Mouse (Mus musculus): ENCODE measurements around the gene Nhej1.

Nhej1 gene

GRCm38 (mm10) chr1:75128641-75129040 lies 3.6 kb upstream of the Nhej1 start:
- DNase-seq (ENCODE audit: low spot score in 2 of 2), result no peak

- DNase-seq (ENCODE audit: low spot score in 2 of 2), result peak in 1 of 2 experiments; percentile 58
These were observed 418 bp upstream of the Nhej1 start for GRCm38 (mm10) chr1:75125418-75125817.

- DNase-seq (ENCODE audit: low spot score in 2 of 2), result peak in 1 of 2 experiments; percentile 60
These were observed 2.8 kb downstream of the Nhej1 start for GRCm38 (mm10) chr1:75122211-75122610.

- DNase-seq (ENCODE audit: low spot score in 2 of 2), result no peak
These were observed 72.9 kb downstream of the Nhej1 start for GRCm38 (mm10) chr1:75052091-75052490.

- no peak for DNase-seq (ENCODE audit: low spot score in 2 of 2)
These were observed 73.6 kb downstream of the Nhej1 start for GRCm38 (mm10) chr1:75051428-75051827.

- no peak for DNase-seq (ENCODE audit: low spot score in 2 of 2)
These were observed 76.4 kb downstream of the Nhej1 start for GRCm38 (mm10) chr1:75048571-75048970.

DNA sequence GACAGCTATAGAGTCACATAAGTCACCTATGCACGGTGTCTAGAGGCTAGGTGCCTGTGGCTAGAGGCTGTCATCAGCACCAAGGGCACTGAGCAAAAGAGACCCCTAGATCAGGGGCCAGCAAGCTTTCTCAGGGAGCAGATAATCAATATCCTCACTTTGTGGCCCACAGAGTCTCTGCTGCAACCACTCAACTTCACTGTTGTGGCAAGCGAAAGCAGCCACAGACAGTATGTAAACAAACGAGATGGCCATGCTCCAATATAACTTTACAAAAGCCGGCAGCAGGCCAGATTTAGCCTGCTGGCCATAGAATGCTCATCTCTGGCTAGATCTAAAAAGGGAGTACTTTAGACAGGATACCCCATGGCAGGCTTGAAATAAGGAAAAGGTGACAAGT lies 77.0 kb downstream of the Nhej1 start:
- DNase-seq (ENCODE audit: low spot score in 2 of 2), result no peak

- DNase-seq (ENCODE audit: low spot score in 2 of 2), result no peak
These were observed 84.6 kb downstream of the Nhej1 start for GRCm38 (mm10) chr1:75040429-75040828.

DNA sequence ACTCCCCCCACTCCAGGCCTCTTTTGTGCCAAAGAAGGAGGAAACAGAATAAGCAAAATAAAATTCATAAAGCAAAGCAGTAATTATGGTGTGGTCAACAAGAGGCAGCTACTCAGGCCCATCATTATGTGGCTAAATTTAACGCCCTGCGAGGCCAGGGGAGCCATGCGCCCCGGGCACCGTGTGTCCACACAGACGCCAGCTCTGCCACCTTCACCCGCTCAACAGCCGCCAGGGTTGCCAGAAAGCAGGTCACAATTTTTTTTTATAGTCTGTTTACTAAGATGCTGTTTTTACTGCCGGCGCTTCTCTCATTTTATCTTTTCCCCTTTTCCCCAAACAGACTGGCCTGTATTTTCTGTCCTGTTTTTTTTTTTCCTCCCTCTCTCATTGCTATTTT lies 93.0 kb downstream of the Nhej1 start:
- no peak for DNase-seq (ENCODE audit: low spot score in 2 of 2)

DNA sequence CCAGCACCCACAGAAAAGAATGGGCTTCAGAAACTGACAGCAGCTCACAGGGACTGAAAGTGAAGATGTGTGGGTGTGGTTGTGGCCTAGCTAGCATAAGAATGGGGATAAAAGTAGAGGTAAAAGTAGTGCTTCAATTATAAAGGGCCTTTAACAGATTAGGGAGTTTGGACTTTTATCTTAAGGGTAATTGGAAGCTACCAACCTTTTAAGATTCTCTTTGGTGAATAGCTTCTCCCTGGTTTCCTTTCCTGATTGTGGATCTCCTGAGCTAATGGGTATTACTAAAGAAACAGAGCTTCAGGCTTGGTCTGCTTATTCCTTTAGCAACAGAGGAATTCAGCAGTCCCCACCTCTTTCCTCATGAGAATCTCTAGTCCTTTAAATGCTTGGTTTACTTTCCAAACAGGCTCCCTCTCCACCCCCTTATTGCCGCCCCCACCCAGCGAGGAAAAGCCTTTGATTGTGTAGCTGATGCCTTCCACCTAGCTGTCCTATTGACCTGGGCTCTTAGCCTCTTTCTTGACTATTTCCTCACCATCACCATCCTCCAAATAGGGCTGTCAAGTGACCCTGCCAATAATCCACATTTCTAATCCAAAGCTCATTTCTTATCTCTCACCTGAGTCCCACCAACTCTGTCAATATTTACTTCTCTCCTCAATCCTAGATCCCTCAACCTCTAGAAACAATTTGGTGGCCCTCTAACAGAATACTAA lies 97.8 kb downstream of the Nhej1 start:
- DNase-seq (ENCODE audit: low spot score in 2 of 2), result no peak

DNA sequence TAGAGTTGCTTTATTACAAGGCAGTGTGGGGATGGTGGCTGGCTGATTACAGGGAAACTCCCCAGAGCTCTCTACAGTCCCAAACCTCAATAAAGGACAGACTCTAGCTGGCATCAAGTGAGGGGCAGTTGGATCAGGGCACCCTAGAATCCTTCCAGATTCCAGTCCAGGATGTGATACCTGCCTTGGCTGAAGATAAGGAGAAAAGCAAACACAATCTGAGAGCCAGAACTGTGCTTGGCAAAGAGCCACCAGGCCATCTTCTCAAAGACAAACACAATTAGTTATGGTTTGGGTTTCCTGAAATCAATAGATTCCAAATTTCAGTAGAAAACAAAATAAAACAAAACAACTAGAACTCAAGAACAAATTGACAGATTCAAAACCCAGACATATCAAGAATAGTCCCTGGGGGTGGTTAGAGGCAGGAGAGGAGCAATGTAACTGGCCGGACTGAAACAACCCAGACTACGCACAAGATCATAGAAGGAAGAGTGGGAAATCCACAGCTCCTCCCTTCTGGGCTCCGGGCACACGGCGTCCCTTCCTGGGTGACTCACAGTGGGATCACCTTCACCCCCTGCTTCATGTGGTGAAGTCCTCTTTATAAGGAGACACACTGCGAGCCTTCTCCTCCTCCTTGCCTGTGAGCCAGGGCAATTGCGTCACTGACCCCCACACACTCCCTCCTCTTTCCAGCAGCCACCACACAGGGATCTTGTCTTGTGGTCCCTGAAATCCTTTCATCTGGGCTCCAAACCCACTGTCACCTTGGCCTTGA lies 100.4 kb downstream of the Nhej1 start:
- DNase-seq (ENCODE audit: low spot score in 2 of 2), result no peak

DNA sequence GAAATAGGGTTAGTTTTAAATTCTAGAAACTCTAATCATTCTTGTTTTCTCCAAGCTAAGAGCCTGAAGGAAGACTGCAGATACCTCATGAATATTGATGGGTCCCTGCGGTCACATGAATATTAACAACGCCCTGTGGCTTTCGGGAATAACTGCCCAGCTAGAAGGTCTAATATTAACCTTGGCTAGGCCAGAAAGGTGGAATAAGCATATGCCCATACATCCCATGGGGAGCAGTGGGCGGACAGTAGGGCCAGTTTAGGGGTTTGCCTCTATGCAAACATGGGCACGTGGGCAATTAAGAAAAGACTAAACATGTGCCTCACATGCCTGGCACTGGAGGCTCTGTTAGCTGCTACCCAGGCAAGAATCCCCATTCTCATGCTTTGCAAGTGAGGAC lies 102.8 kb downstream of the Nhej1 start:
- no peak for DNase-seq (ENCODE audit: low spot score in 2 of 2)

GRCm38 (mm10) chr1:75016846-75017245 lies 108.2 kb downstream of the Nhej1 start:
- DNase-seq (ENCODE audit: low spot score in 2 of 2), result peak; percentile 55 to 82

DNA sequence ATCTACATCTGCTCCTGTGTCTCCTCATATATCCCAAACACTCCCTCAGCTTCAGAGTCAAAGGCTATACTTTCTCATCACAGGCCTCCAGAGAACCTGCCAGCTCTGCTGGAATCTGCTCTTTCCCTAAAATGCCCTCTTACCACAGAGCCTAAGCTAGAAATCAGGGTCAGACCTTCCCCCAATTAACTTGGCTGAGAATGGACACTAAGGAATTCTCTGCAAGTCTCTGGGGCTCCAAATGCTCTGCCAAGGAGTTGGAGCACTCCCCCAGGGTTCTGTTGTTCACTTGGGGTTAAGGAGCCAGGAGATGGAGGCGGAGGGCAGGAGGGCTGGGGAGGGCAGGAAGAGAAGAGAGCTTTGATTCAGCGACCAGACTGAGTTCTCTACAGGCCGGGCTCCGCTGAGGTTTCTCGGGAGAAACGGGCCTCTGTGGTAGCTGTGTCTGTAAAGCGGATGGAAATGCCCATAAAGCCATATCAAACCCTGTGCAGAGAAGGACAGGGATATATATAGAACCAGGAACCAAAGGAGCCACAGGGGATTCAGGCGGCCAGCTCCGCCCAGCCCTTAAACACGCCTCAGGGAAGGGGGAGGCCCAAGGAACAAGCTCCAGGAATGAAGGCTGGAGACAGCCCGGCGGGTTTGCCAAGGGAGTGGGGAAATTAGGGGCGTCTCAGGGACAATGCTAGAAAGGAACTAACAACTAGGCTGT lies 109.3 kb downstream of the Nhej1 start:
- no peak for DNase-seq (ENCODE audit: low spot score in 2 of 2)

GRCm38 (mm10) chr1:75014210-75014845 lies 110.7 kb downstream of the Nhej1 start:
- DNase-seq (ENCODE audit: low spot score in 2 of 2), result no peak

- DNase-seq (ENCODE audit: low spot score in 2 of 2), result no peak
These were observed 114.2 kb downstream of the Nhej1 start for GRCm38 (mm10) chr1:75010817-75011216.

- DNase-seq (ENCODE audit: low spot score in 2 of 2), result no peak
These were observed 114.8 kb downstream of the Nhej1 start for GRCm38 (mm10) chr1:75010203-75010602.

- no peak for DNase-seq (ENCODE audit: low spot score in 2 of 2)
These were observed 119.0 kb downstream of the Nhej1 start for GRCm38 (mm10) chr1:75006016-75006415.

- DNase-seq (ENCODE audit: low spot score in 2 of 2), result no peak
These were observed 123.8 kb downstream of the Nhej1 start for GRCm38 (mm10) chr1:75001183-75001582.

GRCm38 (mm10) chr1:75000496-75000895 lies 124.5 kb downstream of the Nhej1 start:
- peak; percentile 31 to 73 for DNase-seq (ENCODE audit: low spot score in 2 of 2)

GRCm38 (mm10) chr1:74999173-74999572 lies 125.8 kb downstream of the Nhej1 start:
- no peak for DNase-seq (ENCODE audit: low spot score in 2 of 2)

GRCm38 (mm10) chr1:74997231-74997630 lies 127.8 kb downstream of the Nhej1 start:
- no peak for DNase-seq (ENCODE audit: low spot score in 2 of 2)
